Mouse (Mus musculus) forebrain, embryonic 15.5 days (tissue): ENCODE measurements around the gene Kdm5c. TPM values are rescaled to one million over a fixed set of nuclear protein-coding genes. Genes with fewer than 3 reads are reported as not detected.

Source experiments
- ATAC-seq: fragments of 200-750 bp; cut with Nextera tagmentation; replicated peaks from 2 replicates; pipeline ENCODE4 v1.8.0; 2017; ENCODE audit warnings: mild to moderate bottlenecking, moderate TSS enrichment, moderate library complexity
- H3K27ac ChIP-seq: fragments of 300-500 bp; sonication (generic); replicated peaks from 2 replicates; pipeline ENCODE4 v1.5.1; 2015; ENCODE audit warnings: mild to moderate bottlenecking, inconsistent platforms
- H3K27me3 ChIP-seq: fragments of 300-500 bp; sonication (generic); 2 replicates; pipeline ENCODE4 v1.6.1; 2015; ENCODE audit warnings: inconsistent platforms
- H3K36me3 ChIP-seq: fragments of 300-500 bp; sonication (generic); 2 replicates; pipeline ENCODE4 v1.6.1; 2015; ENCODE audit warnings: mild to moderate bottlenecking, inconsistent platforms
- H3K4me1 ChIP-seq: fragments of 300-500 bp; sonication (generic); 2 replicates; pipeline ENCODE4 v1.6.1; 2015; ENCODE audit warnings: inconsistent platforms
- H3K4me2 ChIP-seq: fragments of 300-500 bp; sonication (generic); replicated peaks from 2 replicates; pipeline ENCODE4 v1.6.1; 2015; ENCODE audit warnings: mild to moderate bottlenecking, inconsistent platforms
- H3K4me3 ChIP-seq: fragments of 300-500 bp; sonication (generic); 2 replicates; pipeline ENCODE4 v1.5.1; 2015; ENCODE audit warnings: mild to moderate bottlenecking, inconsistent platforms
- H3K9ac ChIP-seq: fragments of 300-500 bp; sonication (generic); replicated peaks from 2 replicates; pipeline ENCODE4 v1.6.1; 2015; ENCODE audit warnings: mild to moderate bottlenecking, inconsistent platforms
- H3K9me3 ChIP-seq: fragments of 300-500 bp; sonication (generic); 2 replicates; pipeline ENCODE4 v1.6.1; 2016; ENCODE audit warnings: inconsistent platforms
- WGBS: fragments of 180-500 bp; shearing (Covaris S2); methylation state at CpG from one replicate; pipeline ENCODE4 v1.1.7; 2015; ENCODE audit warnings: mixed read lengths; 5-methylcytosine and 5-hydroxymethylcytosine counted together
- polyA plus RNA-seq: library from polyadenylated mRNA; unstranded; fragments of >200 nt; fragmentation: Nextera tagmentation; extraction: Ambion mirVana; gene quantifications from 2 replicates; pipeline ENCODE4 v1.2.1, GENCODE M21; 2015

Kdm5c gene
- polyA plus RNA-seq, 1 experiment from 2014 or later: 33.7 TPM

GRCm38 (mm10) chrX:152307942-152308341 is 75.1 kb downstream of the Kdm5c start:
- H3K36me3 ChIP-seq: no peaks in the 10 kb centered on the region
- no peak overlapping the region for H3K27ac ChIP-seq
- WGBS: 71% methylated on average over 2 of the region's 2 CpGs

DNA sequence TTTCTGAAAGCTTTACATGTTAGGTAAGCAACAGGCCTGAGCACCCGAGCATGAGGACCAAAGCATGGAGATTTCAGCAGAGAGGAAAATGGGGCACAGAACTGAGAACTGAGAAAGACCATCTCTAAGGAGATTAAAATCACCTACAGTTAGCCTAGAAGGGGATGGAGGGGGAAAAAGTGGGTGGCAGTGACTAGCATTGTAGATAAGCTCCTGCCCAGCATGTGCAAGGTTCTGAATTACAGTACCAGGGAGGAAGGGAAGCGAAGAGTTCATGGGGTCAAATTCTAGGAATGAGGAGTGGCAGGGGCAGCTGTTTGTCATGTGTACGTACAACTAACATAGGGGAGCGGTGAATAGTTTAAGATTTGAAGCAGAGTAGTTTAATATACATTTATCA is 87.7 kb downstream of the Kdm5c start:
- Histone ChIP-seq H3K9ac (no peak overlapping the region), H3K27me3 (no peaks in the 10 kb centered on the region), H3K4me2 (no peak overlapping the region), H3K4me1 (no peaks in the 10 kb centered on the region; the same call in 1 of the 2 replicates), H3K9me3 (no peaks in the 10 kb centered on the region), H3K27ac (no peak overlapping the region), H3K4me3 (no peak overlapping the region), H3K36me3 (no peaks in the 10 kb centered on the region)
- no peak for ATAC-seq
- WGBS: 78% methylated on average over 4 of the region's 4 CpGs

More at GRCm38 (mm10) chrX:152307942-152308341, 75.1 kb downstream of the Kdm5c start:
- Histone ChIP-seq H3K9me3 (no peaks in the 10 kb centered on the region), H3K4me2 (no peak overlapping the region), H3K4me1 (no peaks in the 10 kb centered on the region), H3K9ac (no peak overlapping the region), H3K4me3 (no peak overlapping the region), H3K27me3 (no peaks in the 10 kb centered on the region)
- 0 out of 2 replicates have a peak, but pooled peaks have one; percentile 41 for ATAC-seq

DNA sequence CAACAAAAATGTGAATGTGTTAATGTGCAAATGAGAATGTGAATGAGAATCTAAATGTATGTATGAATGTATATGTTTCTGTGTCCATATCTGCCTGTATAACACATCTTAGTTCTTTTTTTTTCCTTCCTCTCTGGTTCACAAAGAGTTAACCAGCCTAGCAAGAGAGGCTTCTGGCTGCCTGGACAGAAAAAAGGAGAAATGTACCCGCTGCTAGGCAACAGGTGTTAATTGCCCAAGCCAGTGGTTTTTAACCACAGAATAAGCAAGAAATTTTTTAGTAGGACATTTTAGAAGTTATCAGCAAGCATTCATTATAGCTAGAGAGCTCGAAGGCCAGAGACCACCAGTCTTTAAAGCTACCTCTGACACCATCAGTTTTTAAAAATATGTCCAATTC is 90.0 kb downstream of the Kdm5c start:
- Histone ChIP-seq H3K27me3 (peaks cover under 1% of the 10 kb centered on the region; the same call in 1 of the 2 replicates), H3K27ac (no peak overlapping the region), H3K9me3 (no peaks in the 10 kb centered on the region), H3K9ac (no peak overlapping the region), H3K4me2 (no peak overlapping the region), H3K36me3 (no peaks in the 10 kb centered on the region), H3K4me3 (no peak overlapping the region), H3K4me1 (peaks cover 10% of the 10 kb centered on the region)
- WGBS: 22% methylated on average over 2 of the region's 2 CpGs
- no peak for ATAC-seq

DNA sequence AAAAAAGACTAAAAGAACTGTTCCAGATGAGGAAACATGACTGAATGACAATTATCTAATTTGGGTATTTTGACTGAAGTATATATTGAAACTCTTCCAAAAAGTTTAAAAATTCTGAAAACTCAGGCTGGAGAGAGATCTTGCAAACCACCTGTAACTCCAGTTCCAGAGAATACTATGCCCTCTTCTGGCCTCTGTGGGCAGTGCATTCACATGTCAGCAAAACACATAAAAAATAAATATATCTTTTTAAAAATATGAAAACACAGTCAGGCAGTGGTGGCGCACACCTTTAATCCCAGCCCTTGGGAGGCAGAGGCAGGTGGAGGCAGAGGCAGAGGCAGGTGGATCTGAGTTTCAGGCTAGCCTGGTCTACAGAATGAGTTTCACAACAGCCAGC is 90.8 kb downstream of the Kdm5c start:
- Histone ChIP-seq H3K4me2 (no peak overlapping the region), H3K9me3 (no peaks in the 10 kb centered on the region), H3K4me3 (no peak overlapping the region), H3K4me1 (peaks cover 10% of the 10 kb centered on the region), H3K36me3 (no peaks in the 10 kb centered on the region), H3K27me3 (peaks cover 3% of the 10 kb centered on the region; the same call in 1 of the 2 replicates), H3K27ac (no peak overlapping the region), H3K9ac (no peak overlapping the region)
- no peak for ATAC-seq
- WGBS: 95% methylated on average over 1 of the region's 1 CpGs

Other genes starting within 250 kb of the Kdm5c start
- 119 and 126 TPM in 2 replicates for gene Hsd17b10, start 231.2 kb upstream of the Kdm5c start, polyA plus RNA-seq
- 2.4 and 4.0 TPM in 2 replicates for gene Ribc1, start 216.7 kb upstream of the Kdm5c start, polyA plus RNA-seq
- gene Smc1a, start 216.6 kb upstream of the Kdm5c start, polyA plus RNA-seq: 103 and 106 TPM in 2 replicates
- 3.6 and 5.1 TPM in 2 replicates for gene Iqsec2, start 88.8 kb upstream of the Kdm5c start, polyA plus RNA-seq
- 25.7 and 27.9 TPM in 2 replicates for gene Kantr, start 94.5 kb downstream of the Kdm5c start, polyA plus RNA-seq
- 48.8 and 49.4 TPM in 2 replicates for gene Tspyl2, start 109.4 kb downstream of the Kdm5c start, polyA plus RNA-seq
- gene Gpr173, start 135.7 kb downstream of the Kdm5c start, polyA plus RNA-seq: 9.2 and 10.4 TPM in 2 replicates